Mouse (Mus musculus) kidney, postnatal 0 days (tissue): ENCODE measurements around the gene Gdpgp1. TPM values are rescaled to one million over a fixed set of nuclear protein-coding genes. Genes with fewer than 3 reads are reported as not detected.

Experiments used
- ATAC-seq: fragments of 200-750 bp; cut with Nextera tagmentation; replicated peaks from 2 replicates; pipeline ENCODE4 v1.8.0; 2017; ENCODE audit warnings: low read depth, moderate number of reproducible peaks, moderate TSS enrichment, moderate library complexity; ENCODE audit not compliant: low FRiP score
- DNase-seq: peaks from one replicate; pipeline ENCODE4 v3.0.0-alpha.2; 2016; ENCODE audit warnings: low spot score
- H3K27ac ChIP-seq: fragments of 300-500 bp; sonication (generic); 2 replicates; pipeline ENCODE4 v1.5.1; 2014; ENCODE audit warnings: mild to moderate bottlenecking
- H3K27me3 ChIP-seq: fragments of 300-500 bp; sonication (generic); 2 replicates; pipeline ENCODE4 v1.6.1; 2014; ENCODE audit warnings: low read length, mixed read lengths; ENCODE audit not compliant: insufficient read depth
- H3K36me3 ChIP-seq: fragments of 300-500 bp; sonication (generic); 2 replicates; pipeline ENCODE4 v1.6.1; 2014; ENCODE audit warnings: low read length, mixed read lengths; ENCODE audit not compliant: insufficient read depth
- H3K4me1 ChIP-seq: fragments of 300-500 bp; sonication (generic); replicated peaks from 2 replicates; pipeline ENCODE4 v1.6.1; 2014; ENCODE audit warnings: antibody characterized with exemption, low read length, mixed read lengths; ENCODE audit not compliant: insufficient read depth
- H3K4me2 ChIP-seq: fragments of 300-500 bp; sonication (generic); 2 replicates; pipeline ENCODE4 v1.6.1; 2014; ENCODE audit warnings: mild to moderate bottlenecking, low read length, moderate library complexity, mixed read lengths
- H3K4me3 ChIP-seq: fragments of 300-500 bp; sonication (generic); replicated peaks from 2 replicates; pipeline ENCODE4 v1.5.1; 2014; ENCODE audit warnings: low read depth, low read length
- H3K9ac ChIP-seq: fragments of 300-500 bp; sonication (generic); 2 replicates; pipeline ENCODE4 v1.6.1; 2014; ENCODE audit warnings: low read depth, low read length
- H3K9me3 ChIP-seq: fragments of 300-500 bp; sonication (generic); replicated peaks from 2 replicates; pipeline ENCODE4 v1.6.1; 2016; ENCODE audit warnings: low read length, inconsistent platforms, mixed read lengths
- CTCF ChIP-seq: IDR thresholded peaks from 2 replicates; pipeline ENCODE4 v1.5.1; 2016; ENCODE audit warnings: antibody characterized with exemption, low read depth, mild to moderate bottlenecking, moderate library complexity
- WGBS: fragments of 180-500 bp; shearing (Covaris S2); extraction: QIAGEN DNeasy Blood & Tissue Kit; methylation state at CpG from one replicate; pipeline ENCODE4 v1.1.7; 2014; 5-methylcytosine and 5-hydroxymethylcytosine counted together
- polyA plus RNA-seq: library from polyadenylated mRNA; unstranded; fragments of >200 nt; fragmentation: Nextera tagmentation; extraction: Ambion mirVana; gene quantifications from 2 replicates; pipeline ENCODE4 v1.2.1, GENCODE M21; 2015

Gene Gdpgp1
- polyA plus RNA-seq, 1 experiment from 2014 or later = 2.1 TPM

GRCm38 (mm10) chr7:80269751-80270255 lies 37.1 kb downstream of the Gdpgp1 start:
- Histone ChIP-seq H3K4me1 (peaks cover 13% of the 10 kb centered on the region), H3K9me3 (no peaks in the 10 kb centered on the region), H3K4me3 (peak overlapping the region; percentile 68), H3K9ac (peak overlapping the region; percentile 71), H3K36me3 (peaks cover 31% of the 10 kb centered on the region), H3K4me2 (peak overlapping the region; percentile 97), H3K27me3 (no peaks in the 10 kb centered on the region), H3K27ac (peak overlapping the region; percentile 79)
- DNase-seq (peak; percentile 19), ATAC-seq (peak; percentile 72)
- under 1% methylated on average over 23 of the region's 23 CpGs for WGBS
- no peak for TF ChIP-seq CTCF

GRCm38 (mm10) chr7:80273456-80273855 lies 40.8 kb downstream of the Gdpgp1 start:
- ATAC-seq = no peak
- Histone ChIP-seq H3K27me3 (no peaks in the 10 kb centered on the region), H3K9me3 (no peaks in the 10 kb centered on the region), H3K4me3 (no peak overlapping the region), H3K4me1 (peaks cover 13% of the 10 kb centered on the region), H3K36me3 (peaks cover 36% of the 10 kb centered on the region), H3K27ac (no peak overlapping the region), H3K4me2 (no peak overlapping the region), H3K9ac (no peak overlapping the region)
- DNase-seq = no peak
- no peak for TF ChIP-seq CTCF
- 95% methylated on average over 2 of the region's 2 CpGs for WGBS

GRCm38 (mm10) chr7:80276374-80276773 lies 43.7 kb downstream of the Gdpgp1 start:
- Histone ChIP-seq H3K9ac (no peak overlapping the region), H3K4me2 (no peak overlapping the region), H3K27ac (no peak overlapping the region), H3K4me1 (no peaks in the 10 kb centered on the region), H3K36me3 (peaks cover 48% of the 10 kb centered on the region), H3K9me3 (no peaks in the 10 kb centered on the region), H3K27me3 (no peaks in the 10 kb centered on the region), H3K4me3 (no peak overlapping the region)
- ATAC-seq (no peak), DNase-seq (no peak)
- 95% methylated on average over 4 of the region's 4 CpGs for WGBS
- TF ChIP-seq CTCF = no peak

- TF ChIP-seq CTCF = no peak
- H3K9me3 ChIP-seq = no peaks in the 10 kb centered on the region
- H3K27me3 ChIP-seq = no peaks in the 10 kb centered on the region
- no peak for DNase-seq
- no peak overlapping the region for H3K4me3 ChIP-seq
- no peak for ATAC-seq
- H3K9ac ChIP-seq = no peak overlapping the region
- H3K36me3 ChIP-seq = peaks cover 54% of the 10 kb centered on the region
- no peaks in the 10 kb centered on the region for H3K4me1 ChIP-seq
- no peak overlapping the region for H3K27ac ChIP-seq
- 87% methylated on average over 10 of the region's 10 CpGs for WGBS
- no peak overlapping the region for H3K4me2 ChIP-seq
Observed at GRCm38 (mm10) chr7:80280032-80280431, 47.4 kb downstream of the Gdpgp1 start.

- H3K9me3 ChIP-seq = no peaks in the 10 kb centered on the region
- no peaks in the 10 kb centered on the region for H3K4me1 ChIP-seq
- H3K36me3 ChIP-seq = peaks cover 56% of the 10 kb centered on the region
- H3K4me3 ChIP-seq = no peak overlapping the region
- H3K9ac ChIP-seq = no peak overlapping the region
- ATAC-seq (no peak), DNase-seq (no peak)
- peak; percentile 46; the same call in 1 of the 2 replicates for TF ChIP-seq CTCF
- WGBS = 91% methylated on average over 2 of the region's 2 CpGs
- H3K27ac ChIP-seq = no peak overlapping the region
- no peak overlapping the region for H3K4me2 ChIP-seq
- no peaks in the 10 kb centered on the region for H3K27me3 ChIP-seq
Observed at GRCm38 (mm10) chr7:80280998-80281397, 48.3 kb downstream of the Gdpgp1 start.

GRCm38 (mm10) chr7:80281646-80282045 lies 49.0 kb downstream of the Gdpgp1 start:
- WGBS = 93% methylated on average over 3 of the region's 3 CpGs
- no peak for TF ChIP-seq CTCF
- no peaks in the 10 kb centered on the region for H3K9me3 ChIP-seq
- H3K4me3 ChIP-seq = no peak overlapping the region
- no peaks in the 10 kb centered on the region for H3K27me3 ChIP-seq
- no peak overlapping the region for H3K4me2 ChIP-seq
- H3K27ac ChIP-seq = no peak overlapping the region
- H3K36me3 ChIP-seq = peaks cover 54% of the 10 kb centered on the region
- H3K9ac ChIP-seq = no peak overlapping the region
- ATAC-seq (no peak), DNase-seq (no peak)
- H3K4me1 ChIP-seq = no peaks in the 10 kb centered on the region
